Mouse (Mus musculus): Measurements from ENCODE around the gene Zfp141.

The Zfp141 gene

DNA sequence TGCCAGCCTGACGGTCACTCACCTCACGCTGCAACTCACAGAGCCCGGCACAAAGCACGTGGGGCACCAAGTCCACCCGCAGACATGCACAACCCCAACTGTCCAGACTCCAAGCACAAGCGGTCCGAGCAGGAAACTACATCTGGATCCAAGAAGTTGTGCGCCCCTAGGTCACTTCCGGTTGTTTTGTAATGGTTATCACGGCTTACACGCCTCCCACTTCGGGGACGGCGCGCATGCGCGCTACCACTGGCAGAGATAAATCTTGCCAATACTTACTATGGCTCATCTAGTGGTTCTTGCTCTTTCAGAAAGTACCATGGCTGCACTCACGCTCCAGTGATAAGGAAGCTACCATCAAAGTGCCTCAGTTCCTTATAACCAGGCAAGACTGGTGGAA lies at the start of gene Zfp141:
TSS of gene Zfp141 (minus strand) at position 153 of the 400 bp plus-strand sequence.
- DNase-seq = peak; percentile 92

DNA sequence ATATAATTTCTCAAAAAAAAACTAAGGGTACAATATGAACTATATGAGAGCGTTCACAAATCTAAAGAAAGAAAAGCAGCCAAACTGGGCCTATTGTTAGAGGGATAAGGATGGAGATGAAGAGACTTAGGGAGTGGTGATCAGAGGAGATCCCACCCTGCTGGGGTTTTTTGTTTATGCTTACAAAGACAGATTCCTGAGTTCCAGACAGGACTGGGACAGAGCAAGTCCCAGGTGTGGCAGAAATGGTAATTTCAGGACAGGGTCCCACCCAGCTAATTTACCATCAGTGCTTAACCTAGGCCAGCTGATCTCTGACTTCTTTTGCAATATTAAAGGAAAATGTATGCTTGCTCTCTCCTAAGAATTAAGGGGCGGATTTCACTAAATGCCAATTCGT lies 46.2 kb upstream of the Zfp141 start:
- no peak for DNase-seq

DNA sequence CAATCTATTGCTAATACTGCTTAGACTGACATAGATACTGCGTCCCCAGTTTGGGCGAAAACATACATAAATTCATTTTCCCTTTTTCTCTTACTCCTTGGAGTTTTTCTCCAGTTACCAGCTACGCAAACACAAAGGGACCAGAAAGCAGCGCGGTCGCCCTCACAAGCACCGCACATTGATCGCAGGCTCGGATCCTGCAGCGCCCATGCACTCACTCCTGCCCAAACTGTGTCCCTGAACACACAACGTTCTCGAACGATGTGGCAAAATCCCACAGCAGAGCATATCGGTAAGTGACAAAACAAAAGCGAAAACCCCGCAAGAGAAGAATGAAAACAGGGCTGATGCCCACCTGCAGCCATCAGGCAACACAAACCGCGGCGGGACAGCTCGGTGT lies 354 bp downstream of the Zfp141 start:
- DNase-seq = no peak

DNA sequence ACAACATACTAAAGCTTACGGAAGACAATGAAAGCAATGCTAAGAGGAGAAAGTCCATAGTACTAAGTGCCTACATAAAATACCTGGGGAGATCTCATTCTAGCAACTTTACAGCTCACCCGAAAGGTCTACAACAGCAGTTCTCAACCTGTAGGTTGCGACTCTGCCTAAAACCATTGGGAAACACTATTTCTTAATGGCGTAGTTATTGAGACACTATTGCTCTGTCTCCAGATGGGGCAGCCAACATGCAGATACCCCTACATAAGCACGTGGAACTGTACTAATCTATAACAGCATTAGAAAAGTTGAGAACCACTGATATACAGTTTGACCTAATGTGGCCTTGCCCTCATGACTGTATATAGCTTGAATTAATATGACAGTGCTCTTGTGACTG lies 7.3 kb downstream of the Zfp141 start:
- DNase-seq = no peak

DNA sequence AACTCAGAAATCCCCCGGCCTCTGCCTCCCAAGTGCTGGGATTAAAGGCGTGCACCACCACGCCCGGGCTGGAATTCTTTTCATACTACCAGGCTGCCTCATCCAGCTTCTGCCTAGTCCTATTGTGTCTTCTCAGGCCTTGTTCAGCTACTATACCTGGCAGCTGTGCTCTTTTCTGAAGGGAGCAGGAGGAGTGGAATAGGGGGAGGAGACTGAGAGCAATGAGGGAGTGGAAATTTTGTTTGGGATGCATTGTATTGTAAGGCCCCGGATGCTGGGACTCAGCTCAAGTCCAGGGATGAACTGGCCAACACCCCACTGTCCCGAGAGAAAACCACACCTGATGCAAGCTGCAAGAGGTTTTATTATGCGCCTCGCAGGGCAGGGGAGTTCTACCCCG lies 8.2 kb downstream of the Zfp141 start:
- DNase-seq = no peak

DNA sequence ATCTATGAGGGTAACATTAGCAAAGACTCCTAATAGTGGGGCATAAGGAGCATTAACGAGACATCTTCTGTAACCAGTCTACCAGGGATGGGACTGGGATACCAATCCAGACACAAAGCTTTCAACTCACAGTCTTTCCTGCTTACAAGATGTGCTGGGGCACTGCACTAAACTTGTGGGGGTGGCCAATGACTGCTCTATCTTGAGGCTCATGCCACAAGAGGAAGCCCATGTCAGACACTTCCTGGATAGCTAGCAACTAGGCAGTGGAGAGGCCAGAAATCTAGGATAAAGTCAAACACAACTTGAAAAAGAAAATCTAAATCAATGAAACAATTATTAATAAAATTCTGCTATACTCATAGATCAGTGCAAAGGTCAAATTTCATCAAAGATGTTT lies 9.3 kb downstream of the Zfp141 start:
- DNase-seq = no peak

DNA sequence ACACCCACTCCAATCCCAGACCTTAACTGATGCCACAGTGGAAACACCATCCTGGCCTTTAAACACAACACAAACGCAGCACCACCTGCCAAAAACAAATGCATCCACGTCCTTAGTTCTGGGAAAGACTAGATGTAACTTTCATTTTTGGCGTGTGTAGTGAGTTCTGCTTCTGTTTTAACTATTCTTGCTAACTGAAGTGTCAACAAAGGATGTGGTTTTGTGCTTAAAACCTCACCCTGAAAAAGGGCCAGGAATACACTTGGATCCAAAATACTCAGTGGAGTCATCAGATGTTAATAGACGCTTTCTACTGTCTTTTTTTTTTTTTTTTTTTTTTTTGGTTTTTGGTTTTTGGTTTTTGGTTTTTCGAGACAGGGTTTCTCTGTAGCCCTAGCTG lies 14.7 kb downstream of the Zfp141 start:
- no peak for DNase-seq

DNA sequence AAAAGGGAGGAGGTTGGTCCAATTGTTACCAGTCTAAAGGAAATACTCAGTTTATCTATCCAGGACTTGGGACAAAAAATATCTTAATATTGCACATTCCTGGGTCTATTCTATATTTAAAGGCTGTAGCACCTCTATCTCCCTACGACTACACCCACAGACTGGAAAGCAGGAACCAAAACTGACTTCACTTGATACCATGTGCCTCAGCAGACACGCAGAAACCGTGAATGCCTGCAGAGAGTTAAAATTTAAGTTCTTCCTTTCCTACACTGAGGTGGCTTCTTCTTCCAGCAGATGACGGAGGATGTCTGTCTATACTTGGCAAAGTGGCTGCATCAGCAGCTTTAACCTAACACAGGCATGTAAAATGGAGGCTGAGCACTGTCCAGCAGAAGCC lies 15.2 kb downstream of the Zfp141 start:
- no peak for DNase-seq

DNA sequence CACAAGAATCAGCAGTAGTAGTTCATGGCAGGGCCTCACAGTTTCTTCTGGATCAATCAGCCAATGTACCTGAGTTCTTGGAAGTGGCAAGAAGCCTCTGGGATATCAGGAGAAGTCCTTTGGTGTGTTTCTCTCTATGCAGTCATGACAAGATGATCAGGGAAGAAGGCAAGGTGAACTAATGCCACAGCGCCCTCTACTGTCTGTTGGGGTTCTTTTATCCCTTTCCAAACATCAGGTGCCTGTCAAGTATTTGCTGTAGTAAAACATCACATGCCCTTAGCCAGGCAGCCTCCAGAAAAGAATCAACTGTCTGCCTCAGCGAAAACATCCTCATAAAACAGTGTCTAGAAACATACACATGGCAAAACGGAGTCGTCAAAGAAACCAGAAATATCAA lies 50.9 kb downstream of the Zfp141 start:
- no peak for DNase-seq

DNA sequence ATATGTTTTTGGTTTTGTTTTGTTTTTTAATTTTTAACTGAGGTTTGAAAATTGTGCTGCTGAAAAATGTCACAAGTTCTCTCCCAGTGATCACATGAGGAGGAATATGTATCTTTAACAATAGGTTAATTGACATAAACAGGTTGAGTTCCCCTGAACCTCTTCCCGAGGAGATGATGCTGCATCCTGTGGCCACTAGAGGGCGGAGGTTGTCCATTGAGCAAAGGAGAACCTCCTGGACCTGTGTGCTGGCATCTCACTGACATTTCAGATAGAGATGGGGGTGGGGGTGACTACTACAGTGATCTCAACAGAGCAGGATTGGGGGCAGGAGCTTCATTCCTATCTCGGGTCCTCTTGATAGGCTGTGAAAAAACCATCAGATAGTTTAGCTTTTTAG lies 54.9 kb downstream of the Zfp141 start:
- peak; percentile 17 for DNase-seq

DNA sequence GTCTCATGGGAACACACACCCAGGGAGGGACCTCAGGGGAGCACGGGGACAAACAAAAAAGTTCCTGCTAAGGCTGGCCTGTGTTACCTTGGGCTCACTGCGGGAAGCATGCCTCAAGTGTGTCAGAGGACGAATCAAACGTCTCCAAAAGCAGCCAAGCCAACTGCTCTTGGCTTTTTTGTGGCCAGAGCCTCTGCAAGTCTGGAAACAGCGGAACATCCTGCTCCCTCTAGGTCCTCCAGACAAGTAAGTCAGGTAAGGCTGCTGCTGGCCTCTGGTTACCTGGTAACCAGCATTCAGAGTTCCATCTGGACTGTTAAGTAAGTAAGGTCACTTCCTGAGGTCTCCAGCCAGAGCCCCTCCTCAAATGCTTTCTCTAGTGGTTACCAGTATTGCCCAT lies 57.7 kb downstream of the Zfp141 start, which contains the start of gene 4933421I07Rik:
TSS of gene 4933421I07Rik (minus strand) at position 271 of the 400 bp plus-strand sequence.
- DNase-seq = no peak

DNA sequence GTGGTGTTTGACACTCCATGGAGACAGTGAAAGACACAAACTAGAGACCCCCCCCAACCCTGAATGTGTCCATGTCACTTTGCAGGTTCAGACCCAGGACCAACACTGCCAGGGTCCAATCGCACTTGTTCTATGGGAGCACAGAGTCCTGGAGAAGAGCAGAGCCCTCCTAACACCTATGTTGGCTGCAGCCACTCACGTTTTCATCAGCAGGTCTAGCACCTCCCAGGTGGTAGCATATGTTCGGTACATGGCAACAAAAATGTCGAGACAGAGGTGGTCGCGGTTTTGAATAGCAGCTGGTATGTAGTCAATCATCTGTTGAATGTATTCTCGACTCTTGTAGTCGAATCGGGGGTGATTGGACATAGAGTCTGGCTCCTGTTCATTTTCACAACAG lies 58.2 kb downstream of the Zfp141 start:
- DNase-seq = no peak
